Mouse (Mus musculus) c-Kit-positive CD71-positive TER-119-negative erythroid progenitor cells, embryonic 14.5 days (primary cell): ENCODE measurements around the gene Gm4778.
"Not testable (repeated sequence)": the region's sequence is repeated elsewhere in the genome, so short reads cannot be mapped to it uniquely, and the experiment has no call there.

Experiments
- DNase-seq: peaks from one replicate; pipeline ENCODE4 v3.0.0-alpha.2; 2013; ENCODE audit warnings: low read depth

Gene Gm4778

DNA sequence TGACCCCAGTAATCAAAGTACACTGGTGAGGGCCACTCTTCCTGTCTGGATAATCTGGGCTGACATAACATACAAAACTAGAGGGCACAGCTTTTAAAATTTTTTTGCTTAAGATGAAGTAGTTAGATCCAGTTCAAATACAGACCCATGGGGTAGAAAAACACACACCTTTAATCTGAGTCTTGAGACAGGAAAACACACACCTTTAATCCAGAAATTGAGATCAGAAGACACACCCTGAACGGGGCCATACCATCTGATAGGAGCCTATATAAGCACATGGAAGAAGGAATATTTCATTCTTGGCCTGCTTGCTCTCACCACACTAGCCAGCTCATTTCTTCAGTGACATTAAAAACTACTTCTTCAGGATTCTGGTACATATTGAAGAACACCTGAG, at the start of gene Gm4778:
Gm4778 (plus strand) TSS at position 301 of the 400 bp plus-strand sequence.
- not testable (repeated sequence) for DNase-seq

GRCm38 (mm10) chr3:94260598-94260997, 3.2 kb upstream of the Gm4778 start:
- DNase-seq: no peak

DNA sequence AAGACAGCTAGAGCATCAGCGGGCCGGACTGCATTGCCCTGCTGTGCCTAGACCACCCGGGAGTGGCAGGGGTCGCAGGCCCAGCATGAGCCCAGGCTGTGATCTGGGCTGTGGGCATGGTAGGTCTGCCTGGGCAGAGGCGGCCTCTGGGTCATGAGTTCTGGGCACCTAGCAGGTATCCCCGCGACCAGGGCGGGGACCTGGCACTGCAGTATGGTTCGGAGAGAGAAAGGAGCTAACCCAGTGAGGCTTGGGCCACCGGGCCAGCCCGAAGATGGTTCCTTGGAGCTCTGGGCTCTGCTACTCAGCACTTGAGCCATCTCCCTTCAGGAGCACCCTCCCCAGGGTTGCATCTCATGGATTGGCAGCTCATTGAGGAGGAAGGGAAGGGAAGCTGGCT, 12.2 kb downstream of the Gm4778 start:
- no peak for DNase-seq

- no peak for DNase-seq
Observed at GRCm38 (mm10) chr3:94305457-94305856, 41.6 kb downstream of the Gm4778 start.

GRCm38 (mm10) chr3:94306975-94307374, 43.1 kb downstream of the Gm4778 start:
- no peak for DNase-seq

- peak; percentile 81 for DNase-seq
Observed at GRCm38 (mm10) chr3:94309633-94310363, 46.0 kb downstream of the Gm4778 start, which contains the start of gene Them4. TSS of gene Them4 (plus strand) at chr3:94310089.

DNA sequence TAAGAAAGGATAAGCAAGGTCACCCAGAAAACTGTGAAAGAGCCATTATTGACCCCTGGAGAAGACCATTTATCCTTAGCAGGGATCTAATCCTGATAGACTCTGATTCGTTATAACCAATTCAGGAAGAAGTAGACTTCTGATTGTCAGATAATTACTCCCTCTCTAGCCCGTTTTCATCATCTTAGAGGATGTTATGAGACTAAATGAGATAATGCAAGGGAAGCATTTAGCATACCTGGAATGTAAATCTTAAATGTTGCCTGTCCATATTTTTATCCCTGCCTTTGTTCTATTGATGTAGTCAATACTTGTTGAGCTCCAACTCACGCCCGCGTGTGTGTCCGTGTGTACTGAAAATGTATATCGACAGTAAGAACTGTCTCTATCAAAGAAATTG, 46.7 kb downstream of the Gm4778 start:
- no peak for DNase-seq

DNA sequence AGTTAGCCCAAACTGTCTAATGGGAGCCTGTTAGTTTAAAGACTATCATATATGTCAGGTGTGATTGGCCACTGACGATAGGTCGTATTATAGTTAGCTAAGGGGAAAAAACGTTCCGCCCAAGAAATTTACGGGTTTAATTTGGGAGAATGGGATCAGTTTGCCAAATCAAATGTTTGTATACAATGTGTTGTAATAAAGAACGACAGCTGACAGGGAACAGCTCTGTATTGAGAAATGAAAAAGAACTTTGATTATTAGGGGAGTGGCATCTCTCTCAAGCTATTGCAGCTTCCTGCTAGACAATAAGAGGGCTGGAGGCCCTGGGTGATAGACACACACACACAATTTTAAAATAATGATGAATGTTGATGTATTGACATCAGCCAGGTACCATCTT, 47.1 kb downstream of the Gm4778 start:
- no peak for DNase-seq

- DNase-seq: no peak
Observed at GRCm38 (mm10) chr3:94311376-94311775, 47.5 kb downstream of the Gm4778 start.
